Mouse (Mus musculus) gastrocnemius, postnatal 25 days (tissue): Measurements from ENCODE around the gene Brd3. TPM values are rescaled to one million over a fixed set of nuclear protein-coding genes. Genes with fewer than 3 reads are reported as not detected.

Experiments used
- DNase-seq: peaks from one replicate; pipeline ENCODE4 v3.0.0; 2022
- microRNA-seq, 2 experiments: library from miRNA; unstranded; fragments of <30 nt; microRNA quantifications; one replicate each; pipeline ENCODE4 v1.2.0; 2021; ENCODE audit warnings: borderline replicate concordance in 2 of 2
- total RNA-seq, 2 experiments: library from RNA; stranded (reverse); gene quantifications; 1 replicate in 1 of 2; 2 replicates in 1 of 2; pipeline ENCODE4 v1.2.3; 2021

Brd3 gene
- total RNA-seq, 2 experiments from 2014 or later = 20.5 to 25.1 TPM

- DNase-seq = no peak
These were observed 105.9 kb downstream of the Brd3 start for GRCm38 (mm10) chr2:27401544-27401943.

DNA sequence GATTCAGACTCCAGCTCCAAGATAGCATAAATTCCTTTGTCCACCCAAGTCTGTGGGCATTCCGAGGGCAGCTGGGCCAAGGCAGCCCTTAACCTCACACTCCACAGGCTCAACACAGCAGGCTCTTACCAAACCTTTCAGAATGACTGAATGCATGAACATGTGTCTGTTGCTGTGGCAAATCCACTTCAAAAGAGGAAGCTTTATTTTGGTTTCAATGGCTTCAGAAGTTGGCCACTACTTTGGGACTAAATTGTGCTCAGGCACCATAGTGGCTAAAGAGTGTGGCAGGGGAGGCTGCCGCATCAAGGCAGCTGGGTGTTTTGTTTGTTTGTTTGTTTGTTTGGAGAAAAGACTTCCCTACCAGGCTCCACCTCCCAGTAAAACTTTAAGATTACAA is 107.4 kb downstream of the Brd3 start:
- no peak for DNase-seq

- no peak for DNase-seq
These were observed 110.6 kb downstream of the Brd3 start for GRCm38 (mm10) chr2:27396656-27397440.

Small RNAs within 50 kb of the gene (microRNA-seq; reads per million reads assigned to microRNA genes)
- gene Gm24049 = 0 reads per million in 2 experiments
- gene Mir7578 = 0 reads per million in 2 experiments

Other genes starting within 250 kb of the Brd3 start
- 1 to 10 TPM; 2.4 to 4.4 TPM for gene Vav2, start 80.6 kb downstream of the Brd3 start, total RNA-seq
- 1 to 10 TPM in 1 of 2 experiments, under 1 TPM in 1; 0.74 to 1.3 TPM for gene Brd3os, start 65.3 kb downstream of the Brd3 start, total RNA-seq
- gene Wdr5, start 7.5 kb upstream of the Brd3 start, total RNA-seq = 10 to 100 TPM; 15.4 to 18.3 TPM
- gene Rxra, start 168.8 kb upstream of the Brd3 start, total RNA-seq = 10 to 100 TPM; 70.1 to 81.3 TPM